Mouse (Mus musculus): ENCODE data around the gene P2rx4. TPM values are rescaled to one million over a fixed set of nuclear protein-coding genes. Genes with fewer than 3 reads are reported as not detected.

The P2rx4 gene
- polyA plus RNA-seq, 1 experiment from 2014 or later = 36.2 TPM

DNA sequence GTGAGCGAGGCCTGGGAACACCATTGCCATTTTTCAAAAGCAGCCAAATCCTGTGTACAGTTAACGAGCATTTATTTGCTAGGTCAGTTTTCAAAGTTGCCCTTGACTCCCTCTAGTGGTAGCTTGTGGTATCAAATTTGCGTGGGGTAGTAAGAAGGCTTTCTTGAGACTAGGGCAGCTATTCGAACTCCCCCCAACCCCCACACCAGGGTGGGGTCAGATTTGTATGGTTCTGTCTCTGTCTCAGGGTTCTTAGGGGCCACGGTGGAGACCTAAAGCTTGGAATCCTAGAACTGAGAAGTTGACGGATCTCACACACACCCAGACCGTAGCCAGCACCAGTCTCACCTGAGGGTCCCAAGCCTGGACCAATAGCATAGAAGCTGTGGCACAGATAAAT lies 18.7 kb downstream of the P2rx4 start:
- H3K27ac ChIP-seq (ENCODE audit: low read depth) = no peak overlapping the region
- TF ChIP-seq CTCF (IDR thresholded peaks at IDR 0.05; ENCODE audit: low read depth) (peak; percentile 91), EP300 (IDR thresholded peaks at IDR 0.05; ENCODE audit: low read depth) (no peak)
- H3K36me3 ChIP-seq (replicated peaks; ENCODE audit: insufficient read depth, low read length) = peaks cover 11% of the 10 kb centered on the region; the same call in 1 of the 2 replicates
- H3K4me1 ChIP-seq (ENCODE audit: insufficient read depth) = no peaks in the 10 kb centered on the region; the same call in 1 of the 2 replicates
- H3K4me3 ChIP-seq (ENCODE audit: low read depth, low read length) = no peak overlapping the region
- no peak overlapping the region for H3K4me2 ChIP-seq (ENCODE audit: low read depth, low read length)
- no peaks in the 10 kb centered on the region for H3K9me3 ChIP-seq (ENCODE audit: low read length)
- H3K27me3 ChIP-seq (ENCODE audit: insufficient read depth, low read length) = no peaks in the 10 kb centered on the region
- ATAC-seq (peak; percentile 64), DNase-seq (peak; percentile 72)
- no peak overlapping the region for H3K9ac ChIP-seq (replicated peaks)
- 23% methylated on average over 7 of the region's 7 CpGs for WGBS (ENCODE audit: insufficient replicate concordance)

DNA sequence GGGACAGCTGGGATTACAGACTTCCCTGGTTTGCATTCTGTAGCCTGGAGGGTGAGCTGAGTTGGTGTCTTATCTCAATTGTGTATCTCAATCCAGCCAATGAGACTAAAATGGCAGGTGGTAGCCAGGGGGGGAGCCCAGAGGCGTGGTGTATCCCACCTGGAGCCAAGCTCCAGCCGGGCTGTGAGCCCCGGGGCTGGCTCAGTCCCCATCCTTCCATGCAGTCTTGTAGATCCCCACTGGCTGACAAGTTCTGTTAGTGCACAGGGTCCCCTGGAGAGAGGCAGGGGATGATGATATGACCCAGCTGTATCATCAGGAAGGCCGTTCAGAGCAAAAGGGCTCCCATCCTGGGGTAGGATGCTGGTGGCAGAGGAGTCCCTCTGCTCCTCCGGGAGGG lies 19.3 kb downstream of the P2rx4 start:
- ATAC-seq = no peak
- no peak overlapping the region for H3K27ac ChIP-seq (ENCODE audit: low read depth)
- no peaks in the 10 kb centered on the region for H3K27me3 ChIP-seq (ENCODE audit: insufficient read depth, low read length)
- no peaks in the 10 kb centered on the region; the same call in 1 of the 2 replicates for H3K4me1 ChIP-seq (ENCODE audit: insufficient read depth)
- no peak overlapping the region for H3K9ac ChIP-seq (replicated peaks)
- no peak overlapping the region for H3K4me2 ChIP-seq (ENCODE audit: low read depth, low read length)
- H3K36me3 ChIP-seq (replicated peaks; ENCODE audit: insufficient read depth, low read length) = peaks cover 11% of the 10 kb centered on the region; the same call in 1 of the 2 replicates
- no peaks in the 10 kb centered on the region for H3K9me3 ChIP-seq (ENCODE audit: low read length)
- H3K4me3 ChIP-seq (ENCODE audit: low read depth, low read length) = no peak overlapping the region
- no peak for TF ChIP-seq CTCF (IDR thresholded peaks at IDR 0.05; ENCODE audit: low read depth)
- TF ChIP-seq EP300 (IDR thresholded peaks at IDR 0.05; ENCODE audit: low read depth) = no peak
- no peak for DNase-seq
- 89% methylated on average over 5 of the region's 5 CpGs for WGBS (ENCODE audit: insufficient replicate concordance)

DNA sequence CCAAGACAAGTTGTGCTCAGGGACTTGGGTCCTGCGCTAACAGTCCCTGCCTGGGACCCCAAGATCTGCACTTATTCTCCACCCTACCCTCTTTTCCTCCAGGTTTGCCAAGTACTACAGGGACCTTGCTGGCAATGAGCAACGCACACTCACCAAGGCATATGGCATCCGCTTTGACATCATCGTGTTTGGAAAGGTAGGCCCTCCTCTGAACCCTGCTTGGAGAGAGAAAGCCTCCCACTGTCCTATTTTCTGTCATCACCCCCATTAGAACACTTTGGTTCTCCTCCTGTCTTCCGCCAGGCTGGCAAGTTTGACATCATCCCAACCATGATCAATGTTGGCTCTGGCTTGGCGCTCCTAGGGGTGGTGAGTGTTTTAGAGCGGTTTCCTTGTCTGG lies 19.8 kb downstream of the P2rx4 start:
- no peak for ATAC-seq
- Histone ChIP-seq H3K4me1 (ENCODE audit: insufficient read depth) (peaks cover 3% of the 10 kb centered on the region; the same call in 1 of the 2 replicates), H3K36me3 (replicated peaks; ENCODE audit: insufficient read depth, low read length) (peaks cover 11% of the 10 kb centered on the region; the same call in 1 of the 2 replicates), H3K9me3 (ENCODE audit: low read length) (no peaks in the 10 kb centered on the region), H3K27ac (ENCODE audit: low read depth) (no peak overlapping the region), H3K9ac (replicated peaks) (no peak overlapping the region), H3K27me3 (ENCODE audit: insufficient read depth, low read length) (no peaks in the 10 kb centered on the region), H3K4me2 (ENCODE audit: low read depth, low read length) (no peak overlapping the region), H3K4me3 (ENCODE audit: low read depth, low read length) (no peak overlapping the region)
- 90% methylated on average over 7 of the region's 7 CpGs for WGBS (ENCODE audit: insufficient replicate concordance)
- no peak for DNase-seq
- TF ChIP-seq EP300 (IDR thresholded peaks at IDR 0.05; ENCODE audit: low read depth) = no peak
- TF ChIP-seq CTCF (IDR thresholded peaks at IDR 0.05; ENCODE audit: low read depth) = no peak

DNA sequence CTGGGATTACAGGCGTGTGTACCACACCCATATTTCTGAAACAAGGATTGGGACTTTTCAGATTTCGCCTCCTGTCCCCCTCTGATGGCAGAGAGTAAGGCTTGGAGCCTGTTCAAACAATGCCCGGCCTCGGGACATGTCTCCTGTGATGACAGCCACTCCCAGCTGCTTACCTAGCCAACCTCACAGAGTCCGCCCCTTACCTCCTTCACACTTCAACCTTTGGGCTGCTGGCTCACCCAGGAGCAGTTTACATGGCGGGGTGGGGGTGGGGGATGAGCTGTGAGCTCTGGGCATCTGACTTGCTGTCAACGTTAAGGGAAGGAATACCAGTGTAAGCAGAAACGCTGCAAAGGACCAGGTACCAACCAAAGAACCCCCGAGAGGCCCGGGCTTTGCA lies 23.4 kb downstream of the P2rx4 start:
- Histone ChIP-seq H3K9me3 (ENCODE audit: low read length) (no peaks in the 10 kb centered on the region), H3K4me2 (ENCODE audit: low read depth, low read length) (no peak overlapping the region), H3K36me3 (replicated peaks; ENCODE audit: insufficient read depth, low read length) (peaks cover 11% of the 10 kb centered on the region; the same call in 1 of the 2 replicates), H3K27ac (ENCODE audit: low read depth) (no peak overlapping the region), H3K27me3 (ENCODE audit: insufficient read depth, low read length) (no peaks in the 10 kb centered on the region), H3K4me1 (ENCODE audit: insufficient read depth) (peaks cover 14% of the 10 kb centered on the region), H3K4me3 (ENCODE audit: low read depth, low read length) (no peak overlapping the region), H3K9ac (replicated peaks) (no peak overlapping the region)
- DNase-seq (no peak), ATAC-seq (peak; percentile 9; the same call in 1 of the 2 replicates)
- WGBS (ENCODE audit: insufficient replicate concordance) = 64% methylated on average over 10 of the region's 10 CpGs
- no peak for TF ChIP-seq CTCF (IDR thresholded peaks at IDR 0.05; ENCODE audit: low read depth)
- no peak for TF ChIP-seq EP300 (IDR thresholded peaks at IDR 0.05; ENCODE audit: low read depth)

DNA sequence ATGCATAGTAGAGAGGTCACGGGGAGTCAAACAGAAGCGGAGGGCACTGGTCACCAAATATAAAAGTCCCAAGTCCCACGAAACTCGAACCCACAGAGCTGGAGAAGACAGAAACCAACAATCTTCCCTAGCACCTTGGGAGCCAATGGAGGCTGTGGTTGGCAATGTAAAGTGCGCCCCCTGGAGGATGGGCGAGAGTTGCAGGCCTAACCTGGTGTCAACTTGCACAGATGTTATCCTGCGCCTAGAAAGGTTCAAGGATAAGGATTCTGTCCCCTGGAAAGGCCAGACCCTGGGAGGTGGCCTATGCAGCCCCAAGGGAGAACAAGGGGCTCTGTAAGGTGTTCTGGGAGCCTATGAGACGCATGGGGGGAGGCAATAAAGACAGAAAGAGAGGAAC lies 24.0 kb downstream of the P2rx4 start:
- peaks cover 17% of the 10 kb centered on the region for H3K4me1 ChIP-seq (ENCODE audit: insufficient read depth)
- no peak overlapping the region for H3K4me3 ChIP-seq (ENCODE audit: low read depth, low read length)
- H3K36me3 ChIP-seq (replicated peaks; ENCODE audit: insufficient read depth, low read length) = peaks cover 11% of the 10 kb centered on the region; the same call in 1 of the 2 replicates
- no peak for TF ChIP-seq EP300 (IDR thresholded peaks at IDR 0.05; ENCODE audit: low read depth)
- peak; percentile 95 for TF ChIP-seq CTCF (IDR thresholded peaks at IDR 0.05; ENCODE audit: low read depth)
- H3K27me3 ChIP-seq (ENCODE audit: insufficient read depth, low read length) = no peaks in the 10 kb centered on the region
- H3K27ac ChIP-seq (ENCODE audit: low read depth) = peak overlapping the region; percentile 82
- 43% methylated on average over 8 of the region's 8 CpGs for WGBS (ENCODE audit: insufficient replicate concordance)
- H3K4me2 ChIP-seq (ENCODE audit: low read depth, low read length) = 0 out of 2 replicates have a peak overlapping the region, but pooled peaks have one; percentile 4
- H3K9me3 ChIP-seq (ENCODE audit: low read length) = no peaks in the 10 kb centered on the region
- DNase-seq = peak; percentile 84
- no peak for ATAC-seq
- no peak overlapping the region for H3K9ac ChIP-seq (replicated peaks)

DNA sequence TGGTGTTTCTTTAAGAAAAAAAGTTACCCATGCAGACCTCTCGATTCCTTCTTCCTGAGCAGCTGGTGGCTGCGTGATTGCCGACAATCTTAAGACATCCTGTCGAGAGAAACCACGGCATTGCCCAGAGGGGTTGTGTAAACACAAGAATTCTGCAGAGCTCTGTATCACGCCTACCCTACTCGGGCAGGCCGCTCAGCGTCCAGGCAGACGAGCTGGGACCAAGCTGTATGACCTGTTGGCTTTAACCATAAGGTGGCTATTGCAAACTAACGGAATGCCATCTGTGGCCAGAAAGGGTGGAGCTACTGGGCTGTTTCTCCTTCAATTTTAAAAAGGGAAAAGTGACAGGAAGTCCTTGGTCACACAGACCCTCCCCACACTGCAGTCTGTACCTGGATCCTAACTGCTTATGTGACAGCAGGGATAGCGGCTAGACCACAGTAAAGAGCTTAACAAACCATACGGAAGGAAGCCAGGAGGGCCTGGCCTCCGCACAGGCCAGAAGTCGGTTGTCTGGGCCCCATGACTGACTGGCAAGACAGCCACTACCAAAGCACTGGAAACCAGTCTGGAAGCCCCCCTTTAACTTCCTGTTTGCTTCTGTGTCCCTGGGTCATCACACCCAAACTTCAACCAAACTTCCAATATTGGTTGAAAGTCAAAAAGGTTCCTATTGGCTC lies 24.8 kb downstream of the P2rx4 start:
- TF ChIP-seq EP300 (IDR thresholded peaks at IDR 0.05; ENCODE audit: low read depth) (no peak), CTCF (IDR thresholded peaks at IDR 0.05; ENCODE audit: low read depth) (no peak)
- 18% methylated on average over 15 of the region's 15 CpGs for WGBS (ENCODE audit: insufficient replicate concordance)
- DNase-seq (peak; percentile 46), ATAC-seq (peak; percentile 40)
- Histone ChIP-seq H3K4me3 (ENCODE audit: low read depth, low read length) (no peak overlapping the region), H3K27ac (ENCODE audit: low read depth) (peak overlapping the region; percentile 82), H3K9me3 (ENCODE audit: low read length) (no peaks in the 10 kb centered on the region), H3K4me1 (ENCODE audit: insufficient read depth) (peaks cover 17% of the 10 kb centered on the region), H3K27me3 (ENCODE audit: insufficient read depth, low read length) (no peaks in the 10 kb centered on the region), H3K36me3 (replicated peaks; ENCODE audit: insufficient read depth, low read length) (peaks cover 10% of the 10 kb centered on the region), H3K4me2 (ENCODE audit: low read depth, low read length) (peak overlapping the region; percentile 34), H3K9ac (replicated peaks) (peak overlapping the region; percentile 21; the same call in 1 of the 2 replicates)
